Mouse (Mus musculus): ENCODE measurements at regions not wholly inside any gene's neighbourhood (a gene's known extent, or its start where the extent isn't known, plus 50 kb on each side); places are given as distances from the start of the nearest gene placed in this dataset.

DNA sequence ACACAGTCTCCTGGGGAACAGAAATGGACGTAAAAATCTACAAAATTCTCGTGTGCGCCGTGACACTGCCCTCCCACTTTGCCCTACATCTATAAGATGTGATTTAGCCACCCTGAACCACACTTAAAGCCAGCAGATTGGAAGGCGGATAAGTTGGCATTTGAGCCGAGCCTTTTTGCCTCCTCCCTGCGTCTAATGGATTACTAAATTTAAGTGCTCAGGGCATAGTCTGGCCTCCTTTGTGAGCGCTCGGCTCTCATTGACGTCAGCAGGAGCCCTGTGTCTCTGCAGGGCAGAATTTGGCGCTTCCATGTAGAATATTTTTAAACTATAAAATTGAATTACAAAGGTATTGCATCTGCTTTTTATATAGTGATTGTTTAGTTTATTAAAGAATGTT lies 165.4 kb downstream of the Gm11077 start:
- no peak overlapping the region for H3K4me2 ChIP-seq (ENCODE audit: low read length)
- H3K4me3 ChIP-seq (ENCODE audit: low read depth, low read length): no peak overlapping the region
- no peaks in the 10 kb centered on the region for H3K27me3 ChIP-seq (replicated peaks; ENCODE audit: control insufficient read depth, insufficient read depth, low read length)
- H3K27ac ChIP-seq (ENCODE audit: low read depth, low read length): no peak overlapping the region
- no peaks in the 10 kb centered on the region for H3K36me3 ChIP-seq (ENCODE audit: control insufficient read depth, insufficient read depth, low read length)
- ATAC-seq (0 out of 2 replicates have a peak, but pooled peaks have one; percentile 26), DNase-seq (ENCODE audit: low spot score) (peak; percentile 29)
- no peak overlapping the region for H3K9ac ChIP-seq (ENCODE audit: low read length)
- H3K4me1 ChIP-seq (ENCODE audit: control insufficient read depth, insufficient read depth, low read length): no peaks in the 10 kb centered on the region
- no peaks in the 10 kb centered on the region for H3K9me3 ChIP-seq (replicated peaks; ENCODE audit: control insufficient read depth, low read length)
- 54% methylated on average over 11 of the region's 11 CpGs for WGBS

DNA sequence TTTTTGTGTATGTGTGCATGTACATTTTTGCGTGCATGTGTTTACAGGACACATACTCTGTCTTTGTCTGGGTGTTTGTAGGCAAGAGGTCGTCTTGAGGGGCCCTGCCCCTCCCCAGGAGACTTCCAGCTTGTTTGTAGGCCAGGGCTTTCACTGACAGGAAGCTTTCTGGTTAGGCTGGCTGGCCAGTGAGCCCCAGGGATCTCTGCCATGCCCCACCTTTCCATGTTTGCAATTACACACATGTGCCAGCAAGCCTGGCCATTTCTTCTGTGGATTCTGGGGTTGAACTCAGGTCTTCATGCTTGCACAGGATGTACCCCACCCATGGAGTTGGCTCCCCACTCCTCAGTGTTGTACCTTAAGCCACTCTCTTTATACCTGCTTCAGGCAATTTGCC lies 166.4 kb downstream of the Gm11077 start:
- no peak overlapping the region for H3K4me2 ChIP-seq (ENCODE audit: low read length)
- no peak overlapping the region for H3K9ac ChIP-seq (ENCODE audit: low read length)
- no peak overlapping the region for H3K4me3 ChIP-seq (ENCODE audit: low read depth, low read length)
- ATAC-seq (no peak), DNase-seq (ENCODE audit: low spot score) (no peak)
- no peaks in the 10 kb centered on the region for H3K9me3 ChIP-seq (replicated peaks; ENCODE audit: control insufficient read depth, low read length)
- H3K4me1 ChIP-seq (ENCODE audit: control insufficient read depth, insufficient read depth, low read length): no peaks in the 10 kb centered on the region
- H3K36me3 ChIP-seq (ENCODE audit: control insufficient read depth, insufficient read depth, low read length): no peaks in the 10 kb centered on the region
- 61% methylated on average over 2 of the region's 2 CpGs for WGBS
- no peaks in the 10 kb centered on the region for H3K27me3 ChIP-seq (replicated peaks; ENCODE audit: control insufficient read depth, insufficient read depth, low read length)
- H3K27ac ChIP-seq (ENCODE audit: low read depth, low read length): no peak overlapping the region

DNA sequence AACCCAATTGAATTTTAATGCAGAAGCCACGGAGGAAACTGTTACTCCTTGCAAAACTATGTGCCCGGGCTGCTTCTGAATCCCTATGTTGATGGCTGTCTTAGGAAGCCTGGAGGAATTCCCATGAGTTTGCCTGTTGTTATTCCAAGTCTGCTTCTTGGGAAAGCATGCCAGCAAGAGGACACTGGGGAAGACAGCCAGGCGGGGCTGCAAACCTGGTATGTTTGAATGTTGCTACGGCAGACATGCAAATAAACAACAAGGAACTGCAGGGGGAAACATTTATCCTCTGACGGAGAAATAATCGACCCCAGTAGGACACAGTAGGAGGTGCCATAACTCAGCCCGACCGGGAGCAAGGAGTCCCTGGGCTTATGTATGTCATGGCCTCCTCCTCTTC lies 168.0 kb downstream of the Gm11077 start:
- peak; percentile 20 for DNase-seq (ENCODE audit: low spot score)
- Histone ChIP-seq H3K9ac (ENCODE audit: low read length) (no peak overlapping the region), H3K4me2 (ENCODE audit: low read length) (no peak overlapping the region)

DNA sequence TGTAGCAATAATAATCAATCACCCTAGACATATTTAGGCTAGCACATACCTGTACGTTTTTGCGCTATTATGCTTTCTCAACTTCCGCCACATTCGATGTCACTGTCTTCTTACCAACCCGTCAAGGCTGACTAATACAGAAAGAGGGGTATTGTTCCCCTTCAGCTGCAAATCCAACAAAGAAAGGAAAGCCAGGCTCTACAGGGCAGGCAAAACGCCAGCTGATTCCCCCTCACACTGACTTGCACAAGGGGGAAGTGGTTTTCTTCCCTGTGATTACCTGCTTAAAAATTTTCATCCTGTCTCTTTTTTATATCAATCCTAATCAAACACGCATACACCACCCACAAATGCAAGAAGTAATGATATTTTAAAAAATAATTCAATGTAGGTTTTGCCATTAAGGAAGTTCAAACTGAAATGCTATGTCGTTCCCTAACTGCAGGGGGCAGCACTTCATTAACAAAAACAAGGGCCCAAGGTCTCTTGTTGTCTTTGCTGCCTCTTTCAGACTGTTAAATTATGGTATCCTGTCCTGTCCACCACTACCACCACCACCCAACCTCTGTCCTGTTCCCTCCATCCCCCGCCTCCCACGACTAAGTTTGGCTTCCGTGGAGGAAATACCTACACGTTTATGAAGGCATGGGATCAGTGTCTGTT lies 195.4 kb downstream of the Gm11077 start:
- Histone ChIP-seq H3K4me3 (ENCODE audit: low read depth, low read length) (no peak overlapping the region), H3K9ac (ENCODE audit: low read length) (no peak overlapping the region), H3K27me3 (replicated peaks; ENCODE audit: control insufficient read depth, insufficient read depth, low read length) (no peaks in the 10 kb centered on the region), H3K36me3 (ENCODE audit: control insufficient read depth, insufficient read depth, low read length) (no peaks in the 10 kb centered on the region), H3K4me2 (ENCODE audit: low read length) (no peak overlapping the region), H3K27ac (ENCODE audit: low read depth, low read length) (no peak overlapping the region), H3K4me1 (ENCODE audit: control insufficient read depth, insufficient read depth, low read length) (peaks cover 2% of the 10 kb centered on the region; the same call in 1 of the 2 replicates), H3K9me3 (replicated peaks; ENCODE audit: control insufficient read depth, low read length) (no peaks in the 10 kb centered on the region)
- ATAC-seq: peak; percentile 74
- 51% methylated on average over 12 of the region's 12 CpGs for WGBS
- DNase-seq (ENCODE audit: low spot score): peak; percentile 71

More for the DNA sequence above, 168.0 kb downstream of the Gm11077 start:
- WGBS: 57% methylated on average over 8 of the region's 8 CpGs
- no peaks in the 10 kb centered on the region for H3K9me3 ChIP-seq (replicated peaks; ENCODE audit: control insufficient read depth, low read length)
- no peaks in the 10 kb centered on the region for H3K4me1 ChIP-seq (ENCODE audit: control insufficient read depth, insufficient read depth, low read length)
- H3K36me3 ChIP-seq (ENCODE audit: control insufficient read depth, insufficient read depth, low read length): no peaks in the 10 kb centered on the region
- no peak for ATAC-seq
- H3K27me3 ChIP-seq (replicated peaks; ENCODE audit: control insufficient read depth, insufficient read depth, low read length): no peaks in the 10 kb centered on the region
- no peak overlapping the region for H3K4me3 ChIP-seq (ENCODE audit: low read depth, low read length)
- H3K27ac ChIP-seq (ENCODE audit: low read depth, low read length): no peak overlapping the region

DNA sequence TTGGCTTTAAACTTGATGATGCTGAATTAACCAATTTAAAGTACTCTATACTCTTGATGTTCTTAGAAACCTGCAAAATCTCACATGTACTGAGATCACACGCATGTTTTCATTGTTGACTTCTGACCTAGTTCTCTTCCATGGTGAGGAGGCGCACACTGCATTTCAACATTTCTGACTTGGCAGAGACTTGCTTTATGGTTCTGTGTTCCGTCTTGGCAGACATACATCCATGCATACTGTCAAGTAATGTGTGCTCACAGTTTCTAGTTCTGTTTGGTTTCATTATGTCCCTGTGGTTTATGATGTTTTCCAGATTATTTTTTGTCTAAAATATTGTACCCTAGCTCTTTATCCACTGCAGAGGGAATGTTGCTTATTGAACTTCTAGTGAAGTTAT lies 198.5 kb downstream of the Gm11077 start:
- Histone ChIP-seq H3K4me1 (ENCODE audit: control insufficient read depth, insufficient read depth, low read length) (0 out of 2 replicates have a peak, but pooled peaks cover 2% of the 10 kb centered on the region), H3K4me3 (ENCODE audit: low read depth, low read length) (no peak overlapping the region), H3K9me3 (replicated peaks; ENCODE audit: control insufficient read depth, low read length) (no peaks in the 10 kb centered on the region), H3K36me3 (ENCODE audit: control insufficient read depth, insufficient read depth, low read length) (no peaks in the 10 kb centered on the region), H3K27ac (ENCODE audit: low read depth, low read length) (no peak overlapping the region), H3K9ac (ENCODE audit: low read length) (no peak overlapping the region), H3K4me2 (ENCODE audit: low read length) (no peak overlapping the region), H3K27me3 (replicated peaks; ENCODE audit: control insufficient read depth, insufficient read depth, low read length) (no peaks in the 10 kb centered on the region)
- no peak for ATAC-seq
- no peak for DNase-seq (ENCODE audit: low spot score)
- WGBS: 85% methylated on average over 3 of the region's 3 CpGs

DNA sequence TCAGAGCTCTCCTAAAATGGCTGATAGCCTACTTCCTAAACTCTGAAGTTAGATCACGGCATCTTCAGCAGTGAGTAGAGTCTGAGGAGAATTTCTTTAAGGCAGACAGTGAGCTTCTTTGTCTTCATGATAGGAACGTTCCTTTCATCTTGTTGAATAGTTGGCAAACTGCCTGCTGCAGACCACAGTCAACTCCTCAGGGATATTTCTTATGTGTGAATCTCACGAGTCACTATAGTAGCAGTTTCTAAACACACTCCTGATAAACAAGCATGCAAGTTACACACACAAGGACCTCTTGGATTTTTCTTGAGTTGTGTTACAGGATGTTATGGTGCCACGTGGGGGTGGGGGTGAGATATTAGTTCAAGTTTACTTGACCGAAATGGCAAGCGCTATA lies 205.2 kb downstream of the Gm11077 start:
- Histone ChIP-seq H3K4me1 (ENCODE audit: control insufficient read depth, insufficient read depth, low read length) (no peaks in the 10 kb centered on the region), H3K4me2 (ENCODE audit: low read length) (no peak overlapping the region), H3K27me3 (replicated peaks; ENCODE audit: control insufficient read depth, insufficient read depth, low read length) (no peaks in the 10 kb centered on the region), H3K9me3 (replicated peaks; ENCODE audit: control insufficient read depth, low read length) (no peaks in the 10 kb centered on the region), H3K9ac (ENCODE audit: low read length) (no peak overlapping the region), H3K36me3 (ENCODE audit: control insufficient read depth, insufficient read depth, low read length) (no peaks in the 10 kb centered on the region), H3K27ac (ENCODE audit: low read depth, low read length) (no peak overlapping the region), H3K4me3 (ENCODE audit: low read depth, low read length) (no peak overlapping the region)
- ATAC-seq (no peak), DNase-seq (ENCODE audit: low spot score) (no peak)
- 59% methylated on average over 6 of the region's 6 CpGs for WGBS

DNA sequence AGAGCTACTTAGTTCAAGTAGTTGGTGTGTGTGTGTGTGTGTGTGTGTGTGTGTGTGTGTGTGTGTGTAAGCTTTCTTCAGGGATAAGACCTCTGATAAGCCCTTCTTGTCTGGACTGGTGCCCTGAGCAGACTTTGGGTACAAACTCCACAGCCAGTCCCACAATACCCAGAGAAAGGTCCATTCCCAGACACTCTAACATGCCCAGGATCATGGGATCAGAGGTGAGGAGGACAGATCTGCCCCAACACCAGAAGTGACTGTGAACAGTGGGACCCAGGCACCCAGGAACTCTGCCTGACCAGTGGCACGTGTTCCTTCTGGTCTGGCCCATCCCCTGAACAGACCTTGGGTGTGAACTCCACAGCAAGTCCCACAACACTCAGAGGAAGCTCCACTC lies 208.9 kb downstream of the Gm11077 start:
- no peak overlapping the region for H3K27ac ChIP-seq (ENCODE audit: low read depth, low read length)
- H3K27me3 ChIP-seq (replicated peaks; ENCODE audit: control insufficient read depth, insufficient read depth, low read length): no peaks in the 10 kb centered on the region
- no peaks in the 10 kb centered on the region for H3K9me3 ChIP-seq (replicated peaks; ENCODE audit: control insufficient read depth, low read length)
- WGBS: 100% methylated on average over 1 of the region's 1 CpGs
- ATAC-seq (no peak), DNase-seq (ENCODE audit: low spot score) (no peak)
- no peaks in the 10 kb centered on the region for H3K4me1 ChIP-seq (ENCODE audit: control insufficient read depth, insufficient read depth, low read length)
- H3K36me3 ChIP-seq (ENCODE audit: control insufficient read depth, insufficient read depth, low read length): no peaks in the 10 kb centered on the region
- no peak overlapping the region for H3K9ac ChIP-seq (ENCODE audit: low read length)
- H3K4me3 ChIP-seq (ENCODE audit: low read depth, low read length): no peak overlapping the region
- H3K4me2 ChIP-seq (ENCODE audit: low read length): no peak overlapping the region

DNA sequence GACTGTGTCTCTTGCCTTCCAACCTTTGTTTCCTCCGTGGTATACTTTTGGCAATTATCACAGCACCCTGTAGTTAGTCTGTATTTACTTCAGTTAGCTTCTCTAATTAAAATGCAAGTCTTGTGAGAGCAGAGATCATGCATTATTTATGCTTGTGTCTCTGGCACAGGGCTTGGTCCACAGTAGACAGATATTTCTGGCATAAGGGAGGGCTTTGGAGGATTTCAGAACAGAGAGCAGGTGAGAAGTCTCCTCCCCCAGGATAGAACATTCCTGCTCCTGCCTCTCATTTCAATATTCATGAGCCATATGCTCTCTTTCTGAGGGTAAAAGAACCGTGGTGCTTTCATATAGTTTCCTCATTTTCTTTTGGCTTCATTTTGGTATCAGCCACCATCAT lies 217.6 kb downstream of the Gm11077 start:
- Histone ChIP-seq H3K9ac (ENCODE audit: low read length) (no peak overlapping the region), H3K4me3 (ENCODE audit: low read depth, low read length) (no peak overlapping the region), H3K27ac (ENCODE audit: low read depth, low read length) (peak overlapping the region; percentile 48; the same call in 1 of the 2 replicates), H3K27me3 (replicated peaks; ENCODE audit: control insufficient read depth, insufficient read depth, low read length) (no peaks in the 10 kb centered on the region), H3K4me1 (ENCODE audit: control insufficient read depth, insufficient read depth, low read length) (peaks cover 6% of the 10 kb centered on the region), H3K4me2 (ENCODE audit: low read length) (no peak overlapping the region), H3K36me3 (ENCODE audit: control insufficient read depth, insufficient read depth, low read length) (no peaks in the 10 kb centered on the region), H3K9me3 (replicated peaks; ENCODE audit: control insufficient read depth, low read length) (no peaks in the 10 kb centered on the region)
- peak; percentile 95 for ATAC-seq
- WGBS: 14% methylated on average over 2 of the region's 2 CpGs
- DNase-seq (ENCODE audit: low spot score): peak; percentile 86

DNA sequence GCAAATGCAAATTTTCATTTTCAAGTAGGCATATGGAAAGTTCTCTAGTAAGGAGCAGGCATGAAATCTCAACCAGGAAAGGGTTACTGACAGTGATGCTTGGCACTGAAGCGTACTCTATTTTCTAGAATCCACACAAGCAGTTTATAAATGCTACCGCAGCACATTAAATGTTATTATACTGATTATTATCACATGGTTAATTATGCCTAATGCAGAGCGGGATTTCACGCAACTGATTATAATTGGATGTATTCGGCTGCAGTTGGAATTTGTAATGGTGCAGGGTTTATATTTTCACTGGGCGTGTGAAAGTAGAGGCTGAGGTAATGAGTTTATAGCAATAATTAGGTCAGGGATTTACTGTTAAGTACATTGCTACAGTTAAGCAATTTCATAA lies 221.4 kb downstream of the Gm11077 start:
- no peak overlapping the region for H3K4me3 ChIP-seq (ENCODE audit: low read depth, low read length)
- 33% methylated on average over 6 of the region's 6 CpGs for WGBS

More for the DNA sequence above, 221.4 kb downstream of the Gm11077 start:
- no peak overlapping the region for H3K4me2 ChIP-seq (ENCODE audit: low read length)
- peak; percentile 40; the same call in 1 of the 2 replicates for ATAC-seq
- no peak overlapping the region for H3K27ac ChIP-seq (ENCODE audit: low read depth, low read length)
- H3K36me3 ChIP-seq (ENCODE audit: control insufficient read depth, insufficient read depth, low read length): no peaks in the 10 kb centered on the region
- peak; percentile 65 for DNase-seq (ENCODE audit: low spot score)
- no peak overlapping the region for H3K9ac ChIP-seq (ENCODE audit: low read length)
- H3K4me1 ChIP-seq (ENCODE audit: control insufficient read depth, insufficient read depth, low read length): peaks cover 12% of the 10 kb centered on the region
- H3K27me3 ChIP-seq (replicated peaks; ENCODE audit: control insufficient read depth, insufficient read depth, low read length): no peaks in the 10 kb centered on the region
- H3K9me3 ChIP-seq (replicated peaks; ENCODE audit: control insufficient read depth, low read length): no peaks in the 10 kb centered on the region

Measured in forebrain, embryonic 14.5 days (tissue).